Mouse (Mus musculus): Measurements from ENCODE around the gene Dgki.

DNA sequence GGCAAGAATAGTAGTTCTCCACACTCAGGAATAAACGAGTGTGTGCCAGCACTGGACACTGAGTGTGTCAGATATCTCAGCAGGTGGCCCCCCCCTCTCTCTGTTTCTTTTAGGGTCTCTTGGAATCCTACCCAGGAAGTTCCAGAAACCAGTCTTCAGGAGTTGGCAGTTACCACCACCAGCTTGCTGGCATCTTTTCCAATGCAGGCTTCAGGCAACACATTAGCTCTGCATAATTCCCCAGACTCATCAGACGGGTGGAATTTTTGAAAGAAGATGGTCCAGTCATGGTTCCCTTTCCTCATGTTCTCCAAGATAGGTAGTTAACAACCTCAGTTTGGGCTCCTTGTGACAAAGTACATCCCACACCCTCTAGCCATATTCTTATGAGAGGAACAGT, 149.5 kb downstream of the Dgki start:
- no peak for TF ChIP-seq POLR2A (IDR thresholded peaks at IDR 0.05; ENCODE audit: control insufficient read depth in 1 of 2, insufficient read depth in 1 of 2, low read depth in 1 of 2, low read length in 2 of 2, poor library complexity in 1 of 2)
- no peak for TF ChIP-seq EP300 (IDR thresholded peaks at IDR 0.05; ENCODE audit: low read depth in 1 of 2, low read length in 2 of 2)
- TF ChIP-seq ZMIZ1 (IDR thresholded peaks at IDR 0.05; ENCODE audit: low read depth, low read length): no peak
- TF ChIP-seq MAX (IDR thresholded peaks at IDR 0.05; ENCODE audit: low read length): no peak
- no peak for TF ChIP-seq CTCF (IDR thresholded peaks at IDR 0.05 in 2 of 3, conservative IDR thresholded peaks at IDR 0.05 in 1 of 3; ENCODE audit: control insufficient read depth in 1 of 3, insufficient read depth in 1 of 3, low read depth in 2 of 3, low read length in 3 of 3, poor library complexity in 1 of 3, severe bottlenecking in 1 of 3)
- no peak for TF ChIP-seq USF1 (IDR thresholded peaks at IDR 0.05; ENCODE audit: low read depth, low read length)
- TF ChIP-seq CHD2 (IDR thresholded peaks at IDR 0.05; ENCODE audit: low read length): no peak
- TF ChIP-seq MEF2A (IDR thresholded peaks at IDR 0.05; ENCODE audit: extremely low read depth, insufficient replicate concordance, low read depth, low read length, poor library complexity, severe bottlenecking): no peak
